Mouse (Mus musculus) ES-E14 (cell line): ENCODE measurements around the gene Xrcc1. TPM values are rescaled to one million over a fixed set of nuclear protein-coding genes. Genes with fewer than 3 reads are reported as not detected.

Experiments used
- DNase-seq: peaks from one replicate; pipeline ENCODE4 v3.0.0-alpha.2; 2013; ENCODE audit warnings: low read depth, low spot score
- H3K27ac ChIP-seq: 2 replicates; pipeline ENCODE4 v1.5.1; 2012; ENCODE audit warnings: low read depth, mild to moderate bottlenecking, low read length, moderate library complexity, mixed read lengths; ENCODE audit not compliant: poor library complexity, insufficient read depth, severe bottlenecking
- H3K36me3 ChIP-seq: 2 replicates; pipeline ENCODE4 v1.6.1; 2012; ENCODE audit warnings: mild to moderate bottlenecking, low read length, moderate library complexity, mixed read lengths; ENCODE audit not compliant: control insufficient read depth, poor library complexity, insufficient read depth, severe bottlenecking
- H3K4me1 ChIP-seq, 2 experiments: fragments of 150-350 bp in 1 of 2; sonication (generic) in 1 of 2; 2 replicates each; pipeline ENCODE4 v1.6.1; 2012; ENCODE audit warnings: low read length in 2 of 2, mild to moderate bottlenecking in 1 of 2, mixed read lengths in 1 of 2; ENCODE audit not compliant: control insufficient read depth in 2 of 2, insufficient read depth in 2 of 2, poor library complexity in 1 of 2
- H3K4me3 ChIP-seq, 2 experiments: fragments of 150-350 bp in 1 of 2; sonication (generic) in 1 of 2; 2 replicates each; pipeline ENCODE4 v1.5.1; 2012; ENCODE audit warnings: low read length in 2 of 2, low read depth in 1 of 2, mild to moderate bottlenecking in 1 of 2, mixed read lengths in 1 of 2; ENCODE audit not compliant: insufficient read depth in 1 of 2, poor library complexity in 1 of 2, severe bottlenecking in 1 of 2
- H3K9ac ChIP-seq: 2 replicates; pipeline ENCODE4 v1.6.1; 2012; ENCODE audit warnings: low read depth, mild to moderate bottlenecking, low read length, mixed read lengths; ENCODE audit not compliant: poor library complexity, insufficient read depth, severe bottlenecking
- H3K9me3 ChIP-seq: fragments of 150-350 bp; sonication (generic); 2 replicates; pipeline ENCODE4 v1.6.1; 2012; ENCODE audit warnings: low read depth, mild to moderate bottlenecking, low read length; ENCODE audit not compliant: control insufficient read depth, insufficient read depth
- CHD2 ChIP-seq: IDR thresholded peaks from 2 replicates; pipeline ENCODE4 v1.6.1; 2014; ENCODE audit warnings: mild to moderate bottlenecking, low read depth, low read length, inconsistent platforms
- HCFC1 ChIP-seq: IDR thresholded peaks from 2 replicates; pipeline ENCODE4 v1.6.1; 2012; ENCODE audit warnings: low read length, inconsistent platforms, borderline replicate concordance; ENCODE audit not compliant: insufficient read depth
- MAFK ChIP-seq: IDR thresholded peaks from 2 replicates; pipeline ENCODE4 v1.6.1; 2014; ENCODE audit warnings: mild to moderate bottlenecking, low read depth, low read length, inconsistent platforms; ENCODE audit not compliant: insufficient read depth
- ZC3H11A ChIP-seq: IDR thresholded peaks from 2 replicates; pipeline ENCODE4 v1.6.1; 2012; ENCODE audit warnings: low read depth, mild to moderate bottlenecking, inconsistent platforms, low read length, borderline replicate concordance
- ZNF384 ChIP-seq: IDR thresholded peaks from 2 replicates; pipeline ENCODE4 v1.6.1; 2012; ENCODE audit warnings: low read depth, low read length, inconsistent platforms
- in situ Hi-C, 2 experiments: fragments of 600-800 bp; cut with MboI; formaldehyde crosslinking; loops; one replicate each; pipeline ENCODE4 v1.15.1; 2025; ENCODE audit warnings: low sequenced_read_pairs in 2 of 2, inconsistent platforms in 1 of 2; ENCODE audit not compliant: unreplicated experiment in 2 of 2
- total RNA-seq: library from RNA; depleted of rRNA; stranded (reverse); fragments of 300-350 nt; gene quantifications from 2 replicates; pipeline ENCODE4 v1.2.3, GENCODE M21; 2012; rRNA removed

Xrcc1 gene
- total RNA-seq, 1 experiment: 69.7 TPM

- H3K9ac ChIP-seq: no peak overlapping the region
- in situ Hi-C loops: loop anchor here in 1 of 2 experiments (25.0 kb wide), 1 partner anchor 339 kb away; the partner anchor contains the start of gene Rabac1
Measured at GRCm38 (mm10) chr7:24622967-24623366, 76.9 kb downstream of the Xrcc1 start.

More at GRCm38 (mm10) chr7:24622967-24623366, 76.9 kb downstream of the Xrcc1 start:
- Histone ChIP-seq H3K4me1 (peaks cover 0 to 6% of the 10 kb centered on the region in 2 experiments; a peak in 2 of 4 replicates), H3K27ac (no peak overlapping the region), H3K9me3 (no peaks in the 10 kb centered on the region), H3K4me3 (no peak overlapping the region), H3K36me3 (no peaks in the 10 kb centered on the region; the same call in 1 of the 2 replicates)
- DNase-seq: no peak
- TF ChIP-seq MAFK: no peak
- TF ChIP-seq ZC3H11A: no peak
- TF ChIP-seq CHD2: no peak
- no peak for TF ChIP-seq HCFC1
- TF ChIP-seq ZNF384: no peak

Other genes with a start within 250 kb of the Xrcc1 start
- gene Zfp61, start 245.1 kb upstream of the Xrcc1 start, total RNA-seq: 22.4 and 30.4 TPM in 2 replicates
- gene Zfp94, start 229.6 kb upstream of the Xrcc1 start, total RNA-seq: 5.4 and 8.0 TPM in 2 replicates
- gene Tescl, start 212.4 kb upstream of the Xrcc1 start, total RNA-seq: 2.3 and 2.4 TPM in 2 replicates
- gene Lypd5, start 197.1 kb upstream of the Xrcc1 start, total RNA-seq: not detected in 2 replicates
- gene Kcnn4, start 176.0 kb upstream of the Xrcc1 start, total RNA-seq: 3.2 and 5.3 TPM in 2 replicates
- 25.7 and 35.7 TPM in 2 replicates for gene Smg9, start 146.7 kb upstream of the Xrcc1 start, total RNA-seq
- 0.16 TPM in 1 of 2 replicates, not detected in the other for gene Irgc1, start 94.0 kb upstream of the Xrcc1 start, total RNA-seq
- gene Plaur, start 83.8 kb upstream of the Xrcc1 start, total RNA-seq: 99.5 and 118 TPM in 2 replicates
- gene Cadm4, start 64.3 kb upstream of the Xrcc1 start, total RNA-seq: 10.8 and 21.4 TPM in 2 replicates
- gene Zfp428, start 39.3 kb upstream of the Xrcc1 start, total RNA-seq: 94.1 and 114 TPM in 2 replicates
- gene AC161166.1, start 33.8 kb upstream of the Xrcc1 start, total RNA-seq: 1.2 and 1.6 TPM in 2 replicates
- 6.2 and 6.4 TPM in 2 replicates for gene Irgq, start 15.6 kb upstream of the Xrcc1 start, total RNA-seq
- gene Pinlyp, start 171 bp upstream of the Xrcc1 start, total RNA-seq: 0.58 TPM in 1 of 2 replicates, not detected in the other
- gene Ethe1, start 41.3 kb downstream of the Xrcc1 start, total RNA-seq: 14.3 and 14.7 TPM in 2 replicates
- gene Zfp575, start 41.4 kb downstream of the Xrcc1 start, total RNA-seq: 0.22 TPM in 1 of 2 replicates, not detected in the other
- gene Phldb3, start 64.5 kb downstream of the Xrcc1 start, total RNA-seq: 1.5 and 1.8 TPM in 2 replicates
- 0.13 and 0.32 TPM in 2 replicates for gene Lypd3, start 90.3 kb downstream of the Xrcc1 start, total RNA-seq
- gene Tex101, start 130.4 kb downstream of the Xrcc1 start, total RNA-seq: 9.5 and 10.0 TPM in 2 replicates
- gene BC049730, start 163.0 kb downstream of the Xrcc1 start, total RNA-seq: not detected in 2 replicates
- not detected in 2 replicates for gene Gm4763, start 180.6 kb downstream of the Xrcc1 start, total RNA-seq
- 0.22 TPM in 1 of 2 replicates, not detected in the other for gene Cd177, start 214.0 kb downstream of the Xrcc1 start, total RNA-seq
- gene Ceacam10, start 230.9 kb downstream of the Xrcc1 start, total RNA-seq: 0.89 and 1.6 TPM in 2 replicates